Comparison of ENCODE assay signal across 25 mouse cellular contexts in the genomic region with DNA sequence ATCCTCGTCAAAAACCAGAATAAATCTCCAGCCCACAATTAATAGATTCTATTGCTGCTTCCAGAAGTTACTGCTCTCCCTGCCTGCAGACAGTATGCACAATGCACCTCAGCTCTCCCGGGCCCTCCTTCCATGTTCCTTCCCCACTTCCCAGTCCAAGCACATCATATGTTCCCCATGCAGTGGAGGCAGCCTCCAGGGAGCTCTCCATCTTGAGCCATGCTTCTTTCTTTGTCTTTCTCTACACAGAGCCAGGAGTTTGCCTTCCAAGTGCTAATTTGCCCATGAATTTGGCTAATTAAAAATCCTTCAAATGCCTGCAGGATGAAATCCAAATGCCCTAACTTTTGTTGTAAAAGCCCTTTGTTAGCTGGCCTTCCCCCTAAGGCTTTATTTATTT.
DNase-seq lines count a peak whose midpoint lies in the region; ATAC-seq and TF ChIP-seq lines count a peak whose summit lies in the region.
"Had no signal": no experiment of that assay in that cellular context is flagged by ENCODE, and none has a peak within 500 bp of the region (broad histone marks: within the 10 kb centered on the region; RNA-seq: fewer than 3 reads in every experiment).

No protein-coding gene starts in this region.

- H3K4me1 ChIP-seq in neural tube, embryonic 14.5 days (ENCODE audit: control insufficient read depth, insufficient read depth, low read length), result no peaks in the 10 kb centered on the region
- no peaks in the 10 kb centered on the region for H3K4me1 ChIP-seq in neural tube, embryonic 15.5 days
- H3K4me1 ChIP-seq in forebrain, embryonic 13.5 days, result peaks cover 7% of the 10 kb centered on the region; the same call in 1 of the 2 replicates
- no peaks in the 10 kb centered on the region for H3K4me1 ChIP-seq in thymus, adult 2 months (replicated peaks; ENCODE audit: control insufficient read depth, insufficient read depth, low read length)
- H3K4me1 ChIP-seq: embryonic facial prominence, embryonic 13.5 days; intestine, embryonic 15.5 days; liver, embryonic 15.5 days had no signal

- no peak for TF ChIP-seq CTCF in thymus, adult 2 months (IDR thresholded peaks at IDR 0.05; ENCODE audit: borderline replicate concordance, control insufficient read depth, extremely low read depth, insufficient read depth, low read length, poor library complexity)

- peak; percentile 41; the same call in 1 of the 2 replicates for ATAC-seq in neural tube, embryonic 14.5 days (ENCODE audit: low read depth)
- no peak for ATAC-seq in neural tube, embryonic 15.5 days (ENCODE audit: low FRiP score)
- ATAC-seq in forebrain, embryonic 13.5 days, result peak; percentile 96
- ATAC-seq: CD4-positive, CD25-positive, alpha-beta regulatory T cell, adult 4 months; hindbrain, embryonic 16.5 days; intestine, embryonic 15.5 days had no signal

- H3K4me2 ChIP-seq in neural tube, embryonic 14.5 days (ENCODE audit: low read depth, low read length), result no peak overlapping the region
- H3K4me2 ChIP-seq in neural tube, embryonic 15.5 days, result no peak overlapping the region
- H3K4me2 ChIP-seq in forebrain, embryonic 13.5 days, result no peak overlapping the region
- H3K4me2 ChIP-seq: embryonic facial prominence, embryonic 13.5 days; intestine, embryonic 15.5 days; liver, embryonic 15.5 days; lung, embryonic 14.5 days had no signal

- H3K36me3 ChIP-seq in neural tube, embryonic 14.5 days (ENCODE audit: control insufficient read depth, insufficient read depth, low read length), result no peaks in the 10 kb centered on the region
- H3K36me3 ChIP-seq in neural tube, embryonic 15.5 days, result no peaks in the 10 kb centered on the region
- no peaks in the 10 kb centered on the region for H3K36me3 ChIP-seq in forebrain, embryonic 13.5 days (ENCODE audit: poor library complexity, severe bottlenecking)
- H3K36me3 ChIP-seq in thymus, adult 2 months (ENCODE audit: control insufficient read depth, insufficient read depth, low read length), result no peaks in the 10 kb centered on the region
- H3K36me3 ChIP-seq: embryonic facial prominence, embryonic 13.5 days; intestine, embryonic 15.5 days; liver, embryonic 15.5 days had no signal

- H3K27ac ChIP-seq in neural tube, embryonic 14.5 days (ENCODE audit: low read depth, low read length), result no peak overlapping the region
- no peak overlapping the region for H3K27ac ChIP-seq in neural tube, embryonic 15.5 days (replicated peaks)
- H3K27ac ChIP-seq in forebrain, embryonic 13.5 days, result 0 out of 2 replicates have a peak overlapping the region, but pooled peaks have one; percentile 2
- H3K27ac ChIP-seq in thymus, adult 2 months (ENCODE audit: control insufficient read depth, insufficient read depth, low read length), result no peak overlapping the region
- H3K27ac ChIP-seq: embryonic facial prominence, embryonic 13.5 days; intestine, embryonic 15.5 days; kidney, postnatal 0 days; liver, embryonic 15.5 days had no signal

- peak; percentile 39 for DNase-seq in left cerebral cortex, postnatal 4 days
- no peak for DNase-seq in left cerebral cortex, adult 8-10 months (ENCODE audit: low spot score in 2 of 2)
- no peak for DNase-seq in lung, postnatal 4 days
- no peak for DNase-seq in thymus, adult 2 months
- DNase-seq: adrenal gland, postnatal 25 days; cerebellum, adult 18-20 months; gastrocnemius, postnatal 10 days; heart, postnatal 14 days; kidney, adult 2 months; kidney, postnatal 4 days; layer of hippocampus, postnatal 36 days; liver; lung, embryonic 14.5 days; right cerebral cortex, adult 18-20 months; spleen, adult 18-20 months; thymus, postnatal 36 days had no signal

- H3K9ac ChIP-seq in neural tube, embryonic 14.5 days (replicated peaks; ENCODE audit: low read depth, low read length), result no peak overlapping the region
- no peak overlapping the region for H3K9ac ChIP-seq in neural tube, embryonic 15.5 days (replicated peaks)
- no peak overlapping the region for H3K9ac ChIP-seq in forebrain, embryonic 13.5 days
- H3K9ac ChIP-seq: embryonic facial prominence, embryonic 13.5 days; intestine, embryonic 15.5 days; liver, embryonic 15.5 days; lung, embryonic 14.5 days had no signal

- TF ChIP-seq POLR2A in thymus, adult 2 months (IDR thresholded peaks at IDR 0.05; ENCODE audit: control insufficient read depth, extremely low read depth, insufficient read depth, low read length, poor library complexity), result no peak

- H3K4me3 ChIP-seq in neural tube, embryonic 14.5 days (ENCODE audit: low read depth, low read length), result no peak overlapping the region
- H3K4me3 ChIP-seq in neural tube, embryonic 15.5 days (replicated peaks), result no peak overlapping the region
- no peak overlapping the region for H3K4me3 ChIP-seq in forebrain, embryonic 13.5 days
- no peak overlapping the region for H3K4me3 ChIP-seq in thymus, adult 2 months (ENCODE audit: control insufficient read depth, insufficient read depth, low read length)
- H3K4me3 ChIP-seq: embryonic facial prominence, embryonic 13.5 days; intestine, embryonic 15.5 days; liver, embryonic 15.5 days had no signal

- intact Hi-C loops in left cerebral cortex, postnatal 4 days (cut with DNase I), result no loop called here

- WGBS in neural tube, embryonic 14.5 days, result 36% methylated on average over 2 of the region's 2 CpGs
- 42% methylated on average over 2 of the region's 2 CpGs for WGBS in neural tube, embryonic 15.5 days
- 35% methylated on average over 2 of the region's 2 CpGs for WGBS in forebrain, embryonic 13.5 days
- WGBS in thymus, adult 2 months, result 93% methylated on average over 2 of the region's 2 CpGs

- no peaks in the 10 kb centered on the region for H3K9me3 ChIP-seq in neural tube, embryonic 14.5 days (ENCODE audit: control insufficient read depth, low read length)
- H3K9me3 ChIP-seq in neural tube, embryonic 15.5 days (replicated peaks), result no peaks in the 10 kb centered on the region
- H3K9me3 ChIP-seq in forebrain, embryonic 13.5 days (replicated peaks), result no peaks in the 10 kb centered on the region
- H3K9me3 ChIP-seq: embryonic facial prominence, embryonic 13.5 days; intestine, embryonic 15.5 days; liver, embryonic 15.5 days had no signal

- H3K27me3 ChIP-seq in neural tube, embryonic 14.5 days (ENCODE audit: control insufficient read depth, insufficient read depth, low read length), result no peaks in the 10 kb centered on the region
- H3K27me3 ChIP-seq in neural tube, embryonic 15.5 days (replicated peaks), result no peaks in the 10 kb centered on the region
- no peaks in the 10 kb centered on the region for H3K27me3 ChIP-seq in forebrain, embryonic 13.5 days
- no peaks in the 10 kb centered on the region for H3K27me3 ChIP-seq in thymus, adult 2 months (ENCODE audit: control insufficient read depth, insufficient read depth, low read length)
- H3K27me3 ChIP-seq: embryonic facial prominence, embryonic 13.5 days; intestine, embryonic 15.5 days; liver, embryonic 15.5 days had no signal
